Mouse (Mus musculus) stomach, postnatal 0 days (tissue): ENCODE results near the gene Fcer2a.

Experiments used
- CTCF ChIP-seq: IDR thresholded peaks from 2 replicates; pipeline ENCODE4 v1.5.1; 2016; ENCODE audit warnings: antibody characterized with exemption, low read depth, mild to moderate bottlenecking, moderate library complexity
- EP300 ChIP-seq: optimal IDR thresholded peaks from 2 replicates; pipeline ENCODE3; 2016; ENCODE audit warnings: antibody characterized with exemption

DNA sequence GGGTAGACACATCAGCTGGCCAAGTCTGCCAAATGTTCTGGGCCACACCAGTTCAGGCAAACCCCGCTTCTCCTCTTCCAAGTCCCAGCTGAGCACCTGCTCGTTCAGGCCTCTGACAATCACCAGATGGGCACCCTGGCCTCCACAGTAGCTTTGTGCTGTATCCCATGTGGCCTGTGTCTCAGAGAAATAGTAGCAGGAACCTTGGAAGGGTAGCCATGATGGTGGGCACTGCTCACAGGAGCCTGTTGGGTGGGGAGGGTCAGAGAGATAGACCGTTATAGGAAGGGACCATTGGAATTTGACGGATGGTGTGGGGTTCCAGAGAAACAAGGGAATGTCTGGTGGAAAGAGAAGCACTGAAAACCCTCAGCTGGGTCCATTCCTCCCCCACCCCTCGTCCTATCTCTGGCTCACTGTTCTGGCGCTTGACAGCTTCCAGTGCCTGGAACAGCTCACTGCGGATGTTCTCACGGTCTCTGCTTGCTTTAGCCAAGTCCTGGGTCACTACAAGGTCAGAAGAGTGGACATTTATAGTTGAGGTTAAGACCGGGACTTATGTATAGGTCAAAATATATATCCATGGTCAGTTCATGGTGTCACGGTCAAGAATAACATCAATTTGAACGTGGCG lies 23.5 kb upstream of the Fcer2a start:
- TF ChIP-seq EP300 (no peak), CTCF (no peak)
